Mouse (Mus musculus) G1E (cell line): ENCODE measurements around the gene Adra1d.
A peak's percentile ranks its signal among the peaks of the same experiment; 100 is the strongest.

ENCODE experiments used
- CTCF ChIP-seq: IDR thresholded peaks from 2 replicates; pipeline ENCODE4 v1.5.1; 2012; ENCODE audit warnings: low read depth, low read length, inconsistent platforms, mixed read lengths
- GATA1 ChIP-seq: IDR thresholded peaks from 2 replicates; pipeline ENCODE4 v1.6.1; 2012; ENCODE audit warnings: borderline replicate concordance, low read length, inconsistent platforms, mixed read lengths
- TAL1 ChIP-seq: conservative IDR thresholded peaks from 2 replicates; pipeline ENCODE4 v1.6.1; 2012; ENCODE audit warnings: low read depth, low read length, inconsistent platforms, mixed read lengths

- TF ChIP-seq CTCF (peak; percentile 76), GATA1 (no peak), TAL1 (no peak)
Measured at GRCm38 (mm10) chr2:131529898-131530622, 32.0 kb downstream of the Adra1d start.
